Mouse (Mus musculus) heart, postnatal 0 days (tissue): ENCODE measurements around the gene Olfr1034. TPM values are rescaled to one million over a fixed set of nuclear protein-coding genes. Genes with fewer than 3 reads are reported as not detected.
"Not testable (repeated sequence)": the region's sequence is repeated elsewhere in the genome, so short reads cannot be mapped to it uniquely, and the experiment has no call there.

Experiments
- ATAC-seq: fragments of 200-750 bp; cut with Nextera tagmentation; 2 replicates; pipeline ENCODE4 v1.8.0; 2017; ENCODE audit warnings: low read depth, moderate number of reproducible peaks, moderate library complexity; ENCODE audit not compliant: insufficient read depth
- DNase-seq: peaks from one replicate; pipeline ENCODE4 v3.0.0-alpha.2; 2016; ENCODE audit warnings: low spot score
- H3K27ac ChIP-seq: fragments of 300-500 bp; sonication (generic); 2 replicates; pipeline ENCODE4 v1.5.1; 2014; ENCODE audit warnings: low read depth, mild to moderate bottlenecking
- H3K27me3 ChIP-seq: fragments of 300-500 bp; sonication (generic); 2 replicates; pipeline ENCODE4 v1.6.1; 2014; ENCODE audit warnings: low read length, mixed read lengths; ENCODE audit not compliant: control insufficient read depth, insufficient read depth
- H3K36me3 ChIP-seq: fragments of 300-500 bp; sonication (generic); replicated peaks from 2 replicates; pipeline ENCODE4 v1.6.1; 2014; ENCODE audit warnings: low read length, mixed read lengths; ENCODE audit not compliant: control insufficient read depth, insufficient read depth
- H3K4me1 ChIP-seq: fragments of 300-500 bp; sonication (generic); 2 replicates; pipeline ENCODE4 v1.6.1; 2014; ENCODE audit warnings: antibody characterized with exemption; ENCODE audit not compliant: control insufficient read depth, insufficient read depth
- H3K4me2 ChIP-seq: fragments of 300-500 bp; sonication (generic); 2 replicates; pipeline ENCODE4 v1.6.1; 2014; ENCODE audit warnings: low read depth, mild to moderate bottlenecking, low read length, moderate library complexity
- H3K4me3 ChIP-seq: fragments of 300-500 bp; sonication (generic); 2 replicates; pipeline ENCODE4 v1.5.1; 2014; ENCODE audit warnings: low read depth, low read length
- H3K9ac ChIP-seq: fragments of 300-500 bp; sonication (generic); replicated peaks from 2 replicates; pipeline ENCODE4 v1.6.1; 2014; ENCODE audit warnings: low read depth, low read length, mixed read lengths
- H3K9me3 ChIP-seq: fragments of 300-500 bp; sonication (generic); replicated peaks from 2 replicates; pipeline ENCODE4 v1.6.1; 2016; ENCODE audit warnings: low read length; ENCODE audit not compliant: control insufficient read depth
- CTCF ChIP-seq: IDR thresholded peaks from 2 replicates; pipeline ENCODE4 v1.5.1; 2016; ENCODE audit warnings: antibody characterized with exemption, control low read depth, low read depth
- EP300 ChIP-seq: IDR thresholded peaks from 2 replicates; pipeline ENCODE4 v1.6.1; 2016; ENCODE audit warnings: antibody characterized with exemption, low read depth
- WGBS: fragments of 180-500 bp; shearing (Covaris S2); extraction: QIAGEN DNeasy Blood & Tissue Kit; methylation state at CpG from one replicate; pipeline ENCODE4 v1.1.7; 2014; 5-methylcytosine and 5-hydroxymethylcytosine counted together
- polyA plus RNA-seq: library from polyadenylated mRNA; unstranded; fragments of >200 nt; fragmentation: Nextera tagmentation; extraction: Ambion mirVana; gene quantifications from 2 replicates; pipeline ENCODE4 v1.2.1, GENCODE M21; 2015
- total RNA-seq: library from RNA; depleted of rRNA; stranded (reverse); fragments of >200 nt; gene quantifications from 2 replicates; pipeline ENCODE4 v1.2.3, GENCODE M21; 2014; ENCODE audit warnings: low replicate concordance; rRNA removed

Gene Olfr1034
- total and polyA plus RNA-seq, 2 experiments from 2014 or later = 0.04 TPM; not detected in 1

DNA sequence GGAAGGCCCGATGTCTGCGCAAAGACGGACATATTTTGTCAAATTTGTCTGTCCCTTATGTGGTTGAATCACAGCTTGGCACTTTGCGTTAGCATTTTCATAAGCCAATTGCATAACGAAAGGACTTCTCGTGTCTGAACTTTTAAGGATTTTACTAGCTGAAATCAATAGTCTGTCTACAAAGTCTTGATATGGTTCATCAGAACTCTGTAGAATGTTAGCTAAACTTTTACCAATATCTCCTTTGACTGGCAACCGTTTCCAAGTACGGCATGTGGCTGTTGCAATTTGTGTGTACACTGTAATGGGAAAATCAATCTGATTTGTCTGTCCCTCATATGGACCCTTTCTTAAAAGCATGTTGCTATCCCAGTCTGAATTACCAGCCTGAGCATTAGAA lies 24.5 kb downstream of the Olfr1034 start:
- Histone ChIP-seq H3K4me2 (no peak overlapping the region), H3K4me3 (no peak overlapping the region), H3K27ac (no peak overlapping the region), H3K36me3 (no peaks in the 10 kb centered on the region), H3K9me3 (no peaks in the 10 kb centered on the region), H3K4me1 (no peaks in the 10 kb centered on the region), H3K27me3 (no peaks in the 10 kb centered on the region), H3K9ac (no peak overlapping the region)
- TF ChIP-seq CTCF (no peak), EP300 (no peak)
- 89% methylated on average over 8 of the region's 8 CpGs for WGBS
- ATAC-seq (no peak), DNase-seq (no peak)

DNA sequence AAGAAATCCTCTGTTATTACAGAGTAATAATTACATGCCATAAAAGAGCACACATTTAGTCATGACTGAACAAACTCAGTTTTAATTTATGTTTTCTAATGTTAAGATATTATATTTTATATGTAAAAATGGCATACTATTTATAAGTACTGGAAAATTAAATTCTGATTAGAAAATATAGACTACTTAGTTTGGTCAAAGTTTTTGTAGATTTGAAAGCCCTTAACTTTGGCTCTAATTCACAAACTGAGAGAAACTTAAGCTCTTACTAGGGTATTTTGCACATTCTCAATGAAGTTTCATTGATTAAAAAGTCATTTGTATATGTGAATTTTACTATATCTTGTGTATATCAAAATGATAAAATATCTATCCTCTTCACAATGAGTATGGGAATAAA lies 28.0 kb downstream of the Olfr1034 start, which contains the start of gene Olfr1036:
Gene Olfr1036, plus strand, starts transcription at position 301 of the 400 bp plus-strand sequence.
- DNase-seq, ATAC-seq: not testable (repeated sequence)

DNA sequence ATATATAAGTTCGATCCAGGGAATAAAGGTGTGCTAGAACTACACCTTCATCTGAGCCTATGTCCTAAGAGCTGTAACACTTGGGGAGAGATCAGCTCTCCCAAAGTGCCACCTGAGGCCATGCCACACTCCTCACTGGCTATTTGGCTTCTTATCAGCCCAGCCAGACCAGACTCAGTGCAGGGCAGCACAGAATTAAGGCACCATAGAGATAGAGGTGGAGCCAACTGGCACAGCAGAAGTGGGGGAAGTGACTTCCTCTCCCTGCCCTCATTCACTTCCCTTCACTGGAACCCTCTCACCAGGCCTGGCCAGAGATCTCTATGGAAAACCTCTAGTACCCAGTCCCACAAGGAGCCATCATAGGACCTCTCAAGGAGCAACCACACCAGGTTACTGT lies 34.8 kb downstream of the Olfr1034 start:
- H3K9ac ChIP-seq, H3K4me2 ChIP-seq, H3K27ac ChIP-seq, H3K27me3 ChIP-seq, DNase-seq, H3K4me3 ChIP-seq, ATAC-seq, H3K36me3 ChIP-seq, H3K9me3 ChIP-seq, H3K4me1 ChIP-seq: not testable (repeated sequence)
- 65% methylated on average over 1 of the region's 1 CpGs for WGBS

More for the DNA sequence above, 28.0 kb downstream of the Olfr1034 start, which contains the start of gene Olfr1036:
- H3K9me3 ChIP-seq, H3K4me2 ChIP-seq, H3K36me3 ChIP-seq, H3K4me1 ChIP-seq, H3K27me3 ChIP-seq, H3K4me3 ChIP-seq, H3K9ac ChIP-seq, H3K27ac ChIP-seq: not testable (repeated sequence)

DNA sequence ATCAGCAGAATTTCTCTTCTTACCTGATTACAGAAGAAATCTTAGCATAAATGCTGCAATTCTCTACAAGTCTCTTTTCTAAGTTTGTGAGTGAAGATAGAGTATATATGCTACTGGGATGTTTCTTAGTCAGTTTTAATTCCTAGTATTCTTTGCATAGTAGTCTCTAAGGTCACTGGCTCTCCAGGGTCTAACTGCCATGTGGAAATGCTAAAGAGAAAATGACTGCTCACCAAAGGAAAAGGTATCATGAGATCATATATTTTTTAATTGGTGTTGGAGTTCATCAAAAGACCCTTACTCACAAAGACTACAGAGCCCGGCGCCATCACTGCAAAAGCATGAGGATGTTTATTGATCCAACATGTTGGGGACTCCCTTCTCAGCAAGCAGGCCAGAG lies 41.6 kb downstream of the Olfr1034 start, which contains the start of gene Olfr1037:
Gene Olfr1037, minus strand, starts transcription at position 101 of the 400 bp plus-strand sequence.
- H3K4me2 ChIP-seq = no peak within 1 kb of the TSS
- H3K4me3 ChIP-seq = no peak within 1 kb of the TSS
- no peak for DNase-seq
- H3K36me3 ChIP-seq = no peaks in the 10 kb centered on the region
- H3K27me3 ChIP-seq = no peaks in the 10 kb centered on the region
- no peak within 1 kb of the TSS for H3K27ac ChIP-seq
- H3K9me3 ChIP-seq = no peaks in the 10 kb centered on the region
- H3K4me1 ChIP-seq = no peaks in the 10 kb centered on the region
- WGBS = 79% methylated on average over 2 of the region's 2 CpGs
- TF ChIP-seq EP300 (no peak), CTCF (no peak)
- ATAC-seq = no peak
- no peak within 1 kb of the TSS for H3K9ac ChIP-seq

Other genes with a start within 250 kb of the Olfr1034 start
- not detected in 2 replicates for gene Olfr1016, start 243.3 kb upstream of the Olfr1034 start, total RNA-seq
- not detected in 2 replicates for gene Olfr1016, start 243.3 kb upstream of the Olfr1034 start, polyA plus RNA-seq
- gene Olfr1018, start 227.4 kb upstream of the Olfr1034 start, total RNA-seq = not detected in 2 replicates
- not detected in 2 replicates for gene Olfr1018, start 227.4 kb upstream of the Olfr1034 start, polyA plus RNA-seq
- gene Olfr1019, start 200.4 kb upstream of the Olfr1034 start, total RNA-seq = not detected in 2 replicates
- not detected in 2 replicates for gene Olfr1019, start 200.4 kb upstream of the Olfr1034 start, polyA plus RNA-seq
- not detected in 2 replicates for gene Olfr1020, start 198.8 kb upstream of the Olfr1034 start, total RNA-seq
- gene Olfr1020, start 198.8 kb upstream of the Olfr1034 start, polyA plus RNA-seq = not detected in 2 replicates
- gene Olfr1022, start 177.3 kb upstream of the Olfr1034 start, total RNA-seq = not detected in 2 replicates
- not detected in 2 replicates for gene Olfr1022, start 177.3 kb upstream of the Olfr1034 start, polyA plus RNA-seq
- not detected in 2 replicates for gene Olfr1023, start 160.2 kb upstream of the Olfr1034 start, total RNA-seq
- not detected in 2 replicates for gene Olfr1023, start 160.2 kb upstream of the Olfr1034 start, polyA plus RNA-seq
- gene Olfr1024, start 140.8 kb upstream of the Olfr1034 start, total RNA-seq = not detected in 2 replicates
- gene Olfr1024, start 140.8 kb upstream of the Olfr1034 start, polyA plus RNA-seq = not detected in 2 replicates
- not detected in 2 replicates for gene Olfr1025-ps1, start 130.7 kb upstream of the Olfr1034 start, total RNA-seq
- not detected in 2 replicates for gene Olfr1025-ps1, start 130.7 kb upstream of the Olfr1034 start, polyA plus RNA-seq
- not detected in 2 replicates for gene Olfr1026, start 124.3 kb upstream of the Olfr1034 start, total RNA-seq
- not detected in 2 replicates for gene Olfr1026, start 124.3 kb upstream of the Olfr1034 start, polyA plus RNA-seq
- gene Olfr1028, start 95.4 kb upstream of the Olfr1034 start, total RNA-seq = not detected in 2 replicates
- not detected in 2 replicates for gene Olfr1028, start 95.4 kb upstream of the Olfr1034 start, polyA plus RNA-seq
- not detected in 2 replicates for gene Olfr1029, start 72.0 kb upstream of the Olfr1034 start, total RNA-seq
- gene Olfr1029, start 72.0 kb upstream of the Olfr1034 start, polyA plus RNA-seq = not detected in 2 replicates
- gene Olfr1030, start 66.6 kb upstream of the Olfr1034 start, total RNA-seq = not detected in 2 replicates
- gene Olfr1030, start 66.6 kb upstream of the Olfr1034 start, polyA plus RNA-seq = not detected in 2 replicates
- gene Olfr1031, start 55.6 kb upstream of the Olfr1034 start, total RNA-seq = not detected in 2 replicates
- gene Olfr1031, start 55.6 kb upstream of the Olfr1034 start, polyA plus RNA-seq = not detected in 2 replicates
- not detected in 2 replicates for gene Olfr1032, start 40.3 kb upstream of the Olfr1034 start, total RNA-seq
- not detected in 2 replicates for gene Olfr1032, start 40.3 kb upstream of the Olfr1034 start, polyA plus RNA-seq
- gene Olfr1033, start 25.2 kb upstream of the Olfr1034 start, total RNA-seq = 0.31 and 4.0 TPM in 2 replicates
- gene Olfr1033, start 25.2 kb upstream of the Olfr1034 start, polyA plus RNA-seq = 4.0 and 5.4 TPM in 2 replicates
- not detected in 2 replicates for gene Olfr1036, start 28.1 kb downstream of the Olfr1034 start, total RNA-seq
- gene Olfr1036, start 28.1 kb downstream of the Olfr1034 start, polyA plus RNA-seq = not detected in 2 replicates
- gene Olfr1037, start 41.5 kb downstream of the Olfr1034 start, total RNA-seq = not detected in 2 replicates
- gene Olfr1037, start 41.5 kb downstream of the Olfr1034 start, polyA plus RNA-seq = not detected in 2 replicates
- gene Olfr1039, start 90.1 kb downstream of the Olfr1034 start, total RNA-seq = not detected in 2 replicates
- gene Olfr1039, start 90.1 kb downstream of the Olfr1034 start, polyA plus RNA-seq = not detected in 2 replicates
- gene Olfr1040, start 100.9 kb downstream of the Olfr1034 start, total RNA-seq = not detected in 2 replicates
- not detected in 2 replicates for gene Olfr1040, start 100.9 kb downstream of the Olfr1034 start, polyA plus RNA-seq
- not detected in 2 replicates for gene Olfr1042, start 116.0 kb downstream of the Olfr1034 start, total RNA-seq
- not detected in 2 replicates for gene Olfr1042, start 116.0 kb downstream of the Olfr1034 start, polyA plus RNA-seq
- not detected in 2 replicates for gene Olfr1043, start 121.7 kb downstream of the Olfr1034 start, total RNA-seq
- not detected in 2 replicates for gene Olfr1043, start 121.7 kb downstream of the Olfr1034 start, polyA plus RNA-seq
- gene Olfr1044, start 132.0 kb downstream of the Olfr1034 start, total RNA-seq = not detected in 2 replicates
- gene Olfr1044, start 132.0 kb downstream of the Olfr1034 start, polyA plus RNA-seq = not detected in 2 replicates
- gene Olfr52, start 139.8 kb downstream of the Olfr1034 start, total RNA-seq = not detected in 2 replicates
- not detected in 2 replicates for gene Olfr52, start 139.8 kb downstream of the Olfr1034 start, polyA plus RNA-seq
- not detected in 2 replicates for gene Olfr1045, start 157.1 kb downstream of the Olfr1034 start, total RNA-seq
- gene Olfr1045, start 157.1 kb downstream of the Olfr1034 start, polyA plus RNA-seq = not detected in 2 replicates
- gene Olfr1046, start 173.5 kb downstream of the Olfr1034 start, total RNA-seq = not detected in 2 replicates
- not detected in 2 replicates for gene Olfr1046, start 173.5 kb downstream of the Olfr1034 start, polyA plus RNA-seq
- not detected in 2 replicates for gene Olfr1047, start 185.5 kb downstream of the Olfr1034 start, total RNA-seq
- gene Olfr1047, start 185.5 kb downstream of the Olfr1034 start, polyA plus RNA-seq = not detected in 2 replicates
- not detected in 2 replicates for gene Olfr1048, start 194.4 kb downstream of the Olfr1034 start, total RNA-seq
- gene Olfr1048, start 194.4 kb downstream of the Olfr1034 start, polyA plus RNA-seq = not detected in 2 replicates
- gene Olfr1049, start 212.5 kb downstream of the Olfr1034 start, total RNA-seq = not detected in 2 replicates
- gene Olfr1049, start 212.5 kb downstream of the Olfr1034 start, polyA plus RNA-seq = not detected in 2 replicates
- gene Olfr1051, start 233.2 kb downstream of the Olfr1034 start, total RNA-seq = not detected in 2 replicates
- not detected in 2 replicates for gene Olfr1051, start 233.2 kb downstream of the Olfr1034 start, polyA plus RNA-seq
- not detected in 2 replicates for gene Olfr1052, start 246.6 kb downstream of the Olfr1034 start, total RNA-seq
- gene Olfr1052, start 246.6 kb downstream of the Olfr1034 start, polyA plus RNA-seq = not detected in 2 replicates